Mouse (Mus musculus): Measurements from ENCODE around the gene Trarg1.

Trarg1 gene

GRCm38 (mm10) chr11:76679508-76679907, at the start of gene Trarg1:
TSS of gene Trarg1 (plus strand) at chr11:76679808.
- in situ Hi-C loops (cut with MboI, MseI): loop anchor here in 1 of 2 experiments (10.0 kb wide), 1 partner anchor 215 kb away; no protein-coding TSS in a partner anchor

- in situ Hi-C loops (cut with MboI, MseI): no loop called here
Measured at GRCm38 (mm10) chr11:76630023-76630422, 49.6 kb upstream of the Trarg1 start.

GRCm38 (mm10) chr11:76630487-76630886, 49.1 kb upstream of the Trarg1 start:
- in situ Hi-C loops (cut with MboI, MseI): no loop called here

GRCm38 (mm10) chr11:76639269-76639985, 40.2 kb upstream of the Trarg1 start:
- in situ Hi-C loops (cut with MboI, MseI): no loop called here

GRCm38 (mm10) chr11:76640231-76640630, 39.4 kb upstream of the Trarg1 start:
- in situ Hi-C loops (cut with MboI, MseI): no loop called here

GRCm38 (mm10) chr11:76644257-76644656, 35.4 kb upstream of the Trarg1 start:
- in situ Hi-C loops (cut with MboI, MseI): no loop called here

GRCm38 (mm10) chr11:76645036-76645435, 34.6 kb upstream of the Trarg1 start:
- in situ Hi-C loops (cut with MboI, MseI): loop anchor here (5.0 kb wide), 1 partner anchor 103 kb away; no protein-coding TSS in a partner anchor

- in situ Hi-C loops (cut with MboI, MseI): loop anchor here (5.0 kb wide), 1 partner anchor 104 kb away; no protein-coding TSS in a partner anchor
Measured at GRCm38 (mm10) chr11:76645955-76646354, 33.7 kb upstream of the Trarg1 start.

GRCm38 (mm10) chr11:76647062-76647461, 32.5 kb upstream of the Trarg1 start:
- in situ Hi-C loops (cut with MboI, MseI): loop anchor here (5.0 kb wide), 1 partner anchor 105 kb away; no protein-coding TSS in a partner anchor

GRCm38 (mm10) chr11:76647500-76647899, 32.1 kb upstream of the Trarg1 start:
- in situ Hi-C loops (cut with MboI, MseI): loop anchor here (5.0 kb wide), 1 partner anchor 105 kb away; no protein-coding TSS in a partner anchor

- in situ Hi-C loops (cut with MboI, MseI): no loop called here
Measured at GRCm38 (mm10) chr11:76650862-76651560, 28.6 kb upstream of the Trarg1 start.

GRCm38 (mm10) chr11:76652838-76653334, 26.7 kb upstream of the Trarg1 start:
- in situ Hi-C loops (cut with MboI, MseI): no loop called here

GRCm38 (mm10) chr11:76655106-76655505, 24.5 kb upstream of the Trarg1 start:
- in situ Hi-C loops (cut with MboI, MseI): no loop called here

GRCm38 (mm10) chr11:76657450-76657970, 22.1 kb upstream of the Trarg1 start:
- in situ Hi-C loops (cut with MboI, MseI): no loop called here

- in situ Hi-C loops (cut with MboI, MseI): no loop called here
Measured at GRCm38 (mm10) chr11:76659138-76659930, 20.3 kb upstream of the Trarg1 start.

GRCm38 (mm10) chr11:76661790-76662468, 17.7 kb upstream of the Trarg1 start:
- in situ Hi-C loops (cut with MboI, MseI): no loop called here

GRCm38 (mm10) chr11:76666002-76666649, 13.5 kb upstream of the Trarg1 start:
- in situ Hi-C loops (cut with MboI, MseI): no loop called here

- in situ Hi-C loops (cut with MboI, MseI): no loop called here
Measured at GRCm38 (mm10) chr11:76667807-76668206, 11.8 kb upstream of the Trarg1 start.

GRCm38 (mm10) chr11:76671871-76672475, 7.6 kb upstream of the Trarg1 start, which contains the start of gene Bhlha9:
TSS of gene Bhlha9 (plus strand) at chr11:76672470.
- in situ Hi-C loops (cut with MboI, MseI): loop anchor here in 1 of 2 experiments (10.0 kb wide), 1 partner anchor 223 kb away; no protein-coding TSS in a partner anchor
